Mouse (Mus musculus): ENCODE results near the gene Gabrb2.

The Gabrb2 gene

GRCm38 (mm10) chr11:42418996-42419782 lies at the start of gene Gabrb2:
TSS of gene Gabrb2 (plus strand) at chr11:42419757.
- DNase-seq (ENCODE audit: extremely low read depth, insufficient read length, low spot score): no peak

GRCm38 (mm10) chr11:42378983-42379382 lies 40.6 kb upstream of the Gabrb2 start:
- DNase-seq (ENCODE audit: extremely low read depth, insufficient read length, low spot score): no peak

- no peak for DNase-seq (ENCODE audit: extremely low read depth, insufficient read length, low spot score)
These were observed 33.1 kb upstream of the Gabrb2 start for GRCm38 (mm10) chr11:42386486-42386885.

GRCm38 (mm10) chr11:42390682-42391290 lies 28.8 kb upstream of the Gabrb2 start:
- DNase-seq (ENCODE audit: extremely low read depth, insufficient read length, low spot score): no peak

- no peak for DNase-seq (ENCODE audit: extremely low read depth, insufficient read length, low spot score)
These were observed 26.1 kb upstream of the Gabrb2 start for GRCm38 (mm10) chr11:42393451-42393850.

- peak; percentile 4 for DNase-seq (ENCODE audit: extremely low read depth, insufficient read length, low spot score)
These were observed 455 bp downstream of the Gabrb2 start for GRCm38 (mm10) chr11:42419791-42420633.

GRCm38 (mm10) chr11:42420634-42421470 lies 1.3 kb downstream of the Gabrb2 start:
- DNase-seq (ENCODE audit: extremely low read depth, insufficient read length, low spot score): peak; percentile 9

GRCm38 (mm10) chr11:42423231-42423630 lies 3.7 kb downstream of the Gabrb2 start:
- peak; percentile 3 for DNase-seq (ENCODE audit: extremely low read depth, insufficient read length, low spot score)

GRCm38 (mm10) chr11:42431495-42431894 lies 11.9 kb downstream of the Gabrb2 start:
- DNase-seq (ENCODE audit: extremely low read depth, insufficient read length, low spot score): no peak

- no peak for DNase-seq (ENCODE audit: extremely low read depth, insufficient read length, low spot score)
These were observed 19.4 kb downstream of the Gabrb2 start for GRCm38 (mm10) chr11:42438978-42439377.

GRCm38 (mm10) chr11:42443641-42444040 lies 24.1 kb downstream of the Gabrb2 start:
- DNase-seq (ENCODE audit: extremely low read depth, insufficient read length, low spot score): no peak

GRCm38 (mm10) chr11:42448929-42449328 lies 29.4 kb downstream of the Gabrb2 start:
- no peak for DNase-seq (ENCODE audit: extremely low read depth, insufficient read length, low spot score)

- DNase-seq (ENCODE audit: extremely low read depth, insufficient read length, low spot score): no peak
These were observed 44.6 kb downstream of the Gabrb2 start for GRCm38 (mm10) chr11:42464136-42464535.

GRCm38 (mm10) chr11:42468381-42468780 lies 48.8 kb downstream of the Gabrb2 start:
- DNase-seq (ENCODE audit: extremely low read depth, insufficient read length, low spot score): no peak

GRCm38 (mm10) chr11:42474523-42474922 lies 55.0 kb downstream of the Gabrb2 start:
- DNase-seq (ENCODE audit: extremely low read depth, insufficient read length, low spot score): no peak

- DNase-seq (ENCODE audit: extremely low read depth, insufficient read length, low spot score): no peak
These were observed 68.1 kb downstream of the Gabrb2 start for GRCm38 (mm10) chr11:42487625-42488024.

- no peak for DNase-seq (ENCODE audit: extremely low read depth, insufficient read length, low spot score)
These were observed 81.6 kb downstream of the Gabrb2 start for GRCm38 (mm10) chr11:42501166-42501565.

GRCm38 (mm10) chr11:42505436-42505835 lies 85.9 kb downstream of the Gabrb2 start:
- no peak for DNase-seq (ENCODE audit: extremely low read depth, insufficient read length, low spot score)

GRCm38 (mm10) chr11:42505911-42506310 lies 86.4 kb downstream of the Gabrb2 start:
- DNase-seq (ENCODE audit: extremely low read depth, insufficient read length, low spot score): no peak

GRCm38 (mm10) chr11:42521960-42522359 lies 102.4 kb downstream of the Gabrb2 start:
- DNase-seq (ENCODE audit: extremely low read depth, insufficient read length, low spot score): no peak

Data from 3134 (cell line).